Mouse (Mus musculus): ENCODE results near the gene Efcc1.

The Efcc1 gene

DNA sequence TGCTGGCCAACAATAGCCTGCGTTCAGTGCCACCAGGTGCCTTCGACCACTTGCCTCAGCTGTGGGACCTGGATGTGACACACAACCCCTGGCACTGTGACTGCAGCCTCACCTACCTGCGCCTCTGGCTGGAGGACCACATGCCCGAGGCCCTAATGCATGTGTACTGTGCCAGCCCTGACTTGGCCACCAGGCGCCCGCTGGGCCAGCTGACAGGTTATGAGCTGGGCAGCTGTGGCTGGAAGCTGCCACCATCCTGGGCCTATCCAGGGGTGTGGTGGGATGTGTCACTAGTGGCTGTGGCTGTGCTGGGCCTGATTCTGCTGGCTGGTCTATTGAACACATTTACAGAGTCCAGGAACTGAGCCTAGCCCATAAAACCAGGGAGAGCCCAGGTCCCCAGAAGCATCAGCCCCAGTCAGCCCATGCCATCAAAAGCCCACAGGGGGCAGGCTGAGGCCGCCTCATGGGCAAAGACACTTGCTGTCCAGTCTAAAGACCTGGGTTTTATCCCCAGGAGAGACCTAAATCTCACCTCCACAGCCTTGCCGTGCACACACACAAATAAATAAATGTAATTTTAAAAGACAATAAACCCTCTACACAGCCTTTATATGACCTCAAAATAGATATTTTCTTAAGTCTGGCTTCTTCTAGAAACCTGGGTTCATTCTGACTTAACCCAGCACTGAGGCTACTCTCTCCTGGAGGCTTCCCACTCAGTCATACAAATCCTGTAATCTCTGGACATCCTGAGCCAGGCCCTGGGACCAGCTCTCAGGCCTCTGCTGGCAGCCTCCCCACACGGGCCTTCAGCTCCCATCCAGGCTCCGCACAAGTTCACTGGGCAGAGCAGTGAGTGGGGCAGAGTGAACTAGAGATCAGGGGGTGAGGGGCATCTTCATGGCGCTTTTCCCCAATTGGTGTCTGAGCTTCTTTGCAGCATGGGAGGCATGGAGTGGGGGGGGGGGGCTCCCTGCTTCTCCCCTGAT is 48.8 kb downstream of the Efcc1 start:
- in situ Hi-C loops (cut with MboI, MseI) = no loop called here

DNA sequence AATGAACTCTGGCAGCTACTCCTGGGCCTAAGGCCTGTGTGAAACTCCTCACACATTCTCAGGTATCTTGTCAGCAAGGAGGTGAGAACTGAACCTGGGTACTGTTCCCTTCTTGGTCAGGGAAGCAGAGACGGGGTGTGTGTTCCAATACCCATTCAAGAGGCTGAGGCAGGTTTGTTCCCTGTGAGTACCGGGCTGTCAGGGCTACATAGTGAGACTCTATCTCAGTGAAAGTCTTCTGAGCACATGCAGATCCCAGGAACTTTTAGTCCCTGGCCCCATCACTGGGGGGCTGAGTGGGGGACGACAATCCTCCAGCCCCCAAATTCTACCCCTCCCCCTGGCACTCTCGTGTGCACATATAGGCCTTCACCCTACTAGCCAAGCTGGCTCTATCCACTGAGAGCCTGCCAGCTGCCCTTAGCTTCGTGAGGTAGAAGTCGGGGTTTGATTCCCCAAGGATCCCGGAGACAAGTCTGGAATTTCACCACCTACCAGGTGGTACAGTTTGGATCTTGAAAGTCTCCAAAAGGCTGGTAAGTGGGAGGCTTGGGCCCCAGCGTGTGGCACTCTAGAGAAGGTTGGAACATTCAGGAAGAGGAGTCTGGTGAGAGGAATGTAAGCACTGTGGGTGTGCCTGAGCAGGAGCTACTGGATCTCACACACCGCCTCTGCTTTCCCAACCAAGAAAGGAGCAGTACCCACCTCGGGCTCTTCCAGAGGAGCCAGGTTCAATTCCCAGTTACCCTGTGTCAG is 50.1 kb downstream of the Efcc1 start:
- in situ Hi-C loops (cut with MboI, MseI) = no loop called here

DNA sequence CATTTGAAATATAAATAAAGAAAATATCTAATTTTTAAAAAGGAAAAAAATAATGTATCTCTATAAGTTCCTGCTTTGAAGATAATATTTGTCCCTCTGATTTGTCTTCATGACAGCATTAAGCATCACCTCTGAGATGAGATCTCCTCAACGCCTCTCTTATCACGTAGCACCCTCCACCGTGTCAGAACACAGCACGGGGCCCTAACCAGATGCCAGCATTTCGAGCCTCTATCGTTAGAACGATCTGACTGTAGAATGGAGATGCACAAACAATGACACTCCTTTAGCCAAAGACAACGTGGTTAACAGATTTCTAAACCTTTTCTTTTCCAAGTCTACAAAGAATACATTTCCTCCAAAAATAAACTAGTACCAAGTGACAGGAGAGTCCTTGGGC is 53.4 kb downstream of the Efcc1 start:
- in situ Hi-C loops (cut with MboI, MseI) = no loop called here

DNA sequence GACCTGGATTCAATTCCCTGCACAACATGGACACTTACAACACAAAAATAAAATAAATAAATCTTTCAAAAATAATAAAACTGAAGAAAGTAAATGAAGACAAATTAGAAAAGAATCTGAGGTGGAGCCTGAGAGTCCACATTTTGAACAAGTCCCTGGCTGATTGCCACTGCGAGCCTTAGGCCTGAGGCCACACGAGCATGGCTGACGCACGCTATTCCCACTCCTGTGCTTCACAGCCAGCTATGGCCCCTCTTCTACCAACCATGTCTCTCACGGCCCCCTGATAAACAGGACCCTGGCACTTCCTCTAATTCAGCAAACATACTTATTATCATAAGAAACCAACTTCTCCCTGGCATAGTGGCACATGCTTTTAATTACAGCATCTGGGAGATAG is 56.0 kb downstream of the Efcc1 start:
- in situ Hi-C loops (cut with MboI, MseI) = no loop called here

DNA sequence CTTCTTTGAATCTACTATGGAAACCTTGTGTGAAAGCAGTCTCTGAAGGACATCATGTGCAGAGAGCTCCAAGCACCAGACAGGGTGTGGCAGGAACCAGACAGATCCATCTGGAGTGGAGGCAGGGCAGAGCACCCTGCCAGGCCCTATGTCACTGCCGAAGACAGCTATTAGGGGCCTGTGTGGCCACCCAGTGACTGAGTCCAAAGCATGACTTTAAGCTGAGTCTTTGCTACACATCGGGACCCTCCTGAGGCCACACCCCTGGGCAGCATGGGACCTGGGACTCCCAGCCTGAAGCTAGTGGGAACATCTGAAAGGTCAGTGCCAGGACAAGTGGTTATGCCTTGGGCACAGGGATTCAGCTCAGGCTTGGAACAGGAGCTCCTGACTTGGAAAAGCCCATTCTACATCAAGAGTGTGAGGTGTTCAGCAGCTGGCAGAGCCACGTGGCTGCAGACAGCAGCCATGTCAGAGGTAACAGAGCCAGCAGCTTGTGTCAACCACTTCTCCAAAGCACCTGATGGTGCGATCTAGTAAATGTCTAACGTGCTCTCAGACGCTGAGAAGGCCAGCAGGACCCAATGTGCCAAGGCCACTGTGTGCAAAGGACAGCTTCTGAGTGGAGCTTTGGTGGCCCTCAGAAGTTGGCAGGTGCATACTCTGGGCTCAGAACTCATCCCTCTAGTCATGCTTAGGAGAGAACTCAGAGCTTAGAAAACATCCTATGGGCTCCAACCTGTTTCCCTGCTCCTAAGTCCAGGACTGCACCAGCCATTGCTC is 56.6 kb downstream of the Efcc1 start:
- in situ Hi-C loops (cut with MboI, MseI) = no loop called here

DNA sequence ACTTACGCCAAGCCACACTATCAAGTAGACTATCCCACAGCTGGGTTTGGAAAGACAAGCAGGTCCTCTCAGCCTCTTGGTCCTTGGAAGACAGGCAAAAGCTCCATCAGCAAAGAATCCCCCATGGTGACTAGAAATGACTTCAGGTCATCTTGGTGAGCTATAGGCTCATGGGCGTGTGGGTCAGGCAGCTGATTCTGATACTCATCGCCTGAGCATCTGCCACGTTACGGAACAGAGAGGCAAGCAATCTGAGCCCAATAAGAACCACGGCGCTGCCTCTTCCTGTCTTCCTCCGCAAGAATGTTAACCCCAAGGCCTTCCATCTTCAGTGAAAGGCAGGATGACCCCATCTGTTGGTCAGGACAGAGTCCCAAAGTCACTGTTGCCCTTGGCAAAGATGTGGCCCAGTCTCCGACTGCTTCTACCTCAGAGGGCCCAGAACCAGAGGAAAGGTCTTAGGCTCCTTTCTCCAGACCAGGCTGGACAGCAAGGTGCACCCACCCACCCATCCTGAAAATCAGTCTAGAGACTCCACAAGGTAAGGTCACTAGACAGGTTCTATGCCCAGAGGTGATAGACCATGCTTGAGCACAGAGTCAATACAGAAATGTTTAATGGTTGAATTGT is 57.7 kb downstream of the Efcc1 start:
- in situ Hi-C loops (cut with MboI, MseI) = no loop called here

DNA sequence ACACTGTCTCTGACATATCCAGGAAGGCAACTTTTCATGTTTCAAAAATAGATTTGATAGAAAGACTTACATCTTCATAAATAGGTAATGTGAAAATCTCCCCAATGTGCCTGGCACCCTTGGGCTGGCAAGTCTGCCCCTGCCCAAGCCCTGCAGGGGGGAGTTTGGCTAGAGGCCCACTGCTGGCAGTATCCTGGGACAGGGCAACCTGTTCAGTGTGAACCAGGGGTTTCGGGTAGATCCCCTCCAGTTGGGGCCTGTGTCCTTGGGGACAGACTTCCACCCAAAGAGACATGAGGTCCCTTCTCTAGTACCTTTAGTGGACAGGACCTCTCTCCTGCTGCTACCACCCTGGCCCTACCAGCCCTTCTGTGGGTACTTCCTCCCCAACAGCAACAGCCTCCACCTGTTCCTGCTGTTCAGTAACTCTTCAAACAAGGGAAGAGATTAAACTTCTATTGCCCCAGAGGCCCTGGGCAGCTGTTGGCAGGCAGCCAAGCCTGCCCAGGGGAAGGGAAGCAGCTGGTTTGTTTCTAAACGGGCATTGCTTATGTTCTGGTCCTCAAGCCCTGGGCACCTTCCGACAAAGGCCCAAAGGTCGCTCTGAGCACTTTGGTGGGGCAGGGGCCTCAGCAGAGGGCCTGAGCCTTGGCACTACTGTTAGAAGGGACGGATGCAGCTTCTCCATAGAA is 58.4 kb downstream of the Efcc1 start:
- in situ Hi-C loops (cut with MboI, MseI) = no loop called here

DNA sequence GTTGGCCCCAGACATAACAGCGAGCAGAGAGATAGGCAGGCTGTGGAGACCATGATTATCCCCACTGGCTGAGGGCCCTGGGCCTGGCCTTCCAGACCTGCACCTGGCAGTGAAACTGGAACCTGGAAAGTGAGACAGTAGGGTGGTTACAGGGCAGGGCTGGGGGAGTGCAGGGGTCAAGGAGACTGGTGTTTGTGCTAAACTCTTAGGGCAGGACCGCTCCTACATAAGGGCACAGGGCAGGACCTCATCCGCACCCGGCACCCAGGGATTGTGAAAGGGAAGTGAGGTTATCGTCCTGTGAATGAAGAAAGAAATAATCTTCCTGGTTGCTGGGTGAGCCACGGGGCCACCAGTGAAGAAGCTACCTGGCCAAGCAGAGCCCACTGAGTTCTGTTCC is 59.1 kb downstream of the Efcc1 start:
- in situ Hi-C loops (cut with MboI, MseI) = no loop called here

DNA sequence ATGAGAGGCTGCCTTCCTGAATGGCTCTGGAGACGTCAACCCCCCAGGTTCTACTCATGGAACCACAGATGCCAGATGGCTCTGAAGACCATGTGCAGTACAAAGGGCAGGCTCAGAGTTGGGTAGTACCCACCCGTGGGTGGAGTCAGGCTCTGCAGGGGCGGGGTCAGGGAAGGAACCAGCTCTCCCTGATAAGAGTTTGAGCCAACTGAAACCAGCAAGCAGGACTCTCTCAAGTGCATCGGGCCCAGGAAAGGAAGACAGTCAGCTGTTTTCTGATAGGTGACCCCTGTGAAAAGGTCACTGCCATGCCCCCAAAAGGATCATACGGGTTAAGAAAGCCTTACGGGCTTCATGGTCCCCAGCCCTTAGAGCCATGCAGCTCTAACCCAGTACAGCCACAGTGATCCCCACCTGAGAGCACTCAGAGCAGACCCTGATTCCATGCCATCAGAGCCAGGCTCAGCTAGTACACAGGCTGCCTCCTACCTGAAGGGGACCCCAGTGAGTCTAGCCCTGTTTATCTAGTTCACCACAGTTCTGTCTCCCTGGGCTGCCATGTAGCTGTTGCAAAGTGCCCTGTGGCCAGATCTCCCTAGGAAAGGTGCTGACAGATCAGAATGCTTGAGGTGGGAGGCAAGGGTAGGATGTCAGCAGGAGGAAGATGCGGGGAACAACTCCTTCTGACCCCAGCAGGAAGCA is 60.3 kb downstream of the Efcc1 start:
- in situ Hi-C loops (cut with MboI, MseI) = no loop called here

DNA sequence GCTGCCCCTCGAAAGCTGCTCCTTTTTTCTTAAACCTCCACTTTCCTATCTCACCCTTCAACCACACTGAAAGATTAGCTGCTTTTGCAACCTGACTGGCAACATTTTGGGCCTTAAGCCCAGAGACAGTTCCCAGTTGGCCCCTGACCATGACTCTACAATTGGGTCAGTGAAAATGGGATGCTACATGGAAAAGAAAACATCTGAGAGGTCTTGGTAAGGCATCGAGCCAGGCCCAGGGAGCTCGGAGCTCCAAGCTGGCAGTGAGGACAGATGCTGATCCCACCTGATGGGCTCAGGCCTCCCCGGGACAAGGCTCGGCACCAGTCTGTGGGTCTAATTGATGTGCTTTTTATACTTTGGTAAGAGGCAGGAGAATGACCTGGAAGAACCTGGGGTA is 61.2 kb downstream of the Efcc1 start:
- in situ Hi-C loops (cut with MboI, MseI) = no loop called here

DNA sequence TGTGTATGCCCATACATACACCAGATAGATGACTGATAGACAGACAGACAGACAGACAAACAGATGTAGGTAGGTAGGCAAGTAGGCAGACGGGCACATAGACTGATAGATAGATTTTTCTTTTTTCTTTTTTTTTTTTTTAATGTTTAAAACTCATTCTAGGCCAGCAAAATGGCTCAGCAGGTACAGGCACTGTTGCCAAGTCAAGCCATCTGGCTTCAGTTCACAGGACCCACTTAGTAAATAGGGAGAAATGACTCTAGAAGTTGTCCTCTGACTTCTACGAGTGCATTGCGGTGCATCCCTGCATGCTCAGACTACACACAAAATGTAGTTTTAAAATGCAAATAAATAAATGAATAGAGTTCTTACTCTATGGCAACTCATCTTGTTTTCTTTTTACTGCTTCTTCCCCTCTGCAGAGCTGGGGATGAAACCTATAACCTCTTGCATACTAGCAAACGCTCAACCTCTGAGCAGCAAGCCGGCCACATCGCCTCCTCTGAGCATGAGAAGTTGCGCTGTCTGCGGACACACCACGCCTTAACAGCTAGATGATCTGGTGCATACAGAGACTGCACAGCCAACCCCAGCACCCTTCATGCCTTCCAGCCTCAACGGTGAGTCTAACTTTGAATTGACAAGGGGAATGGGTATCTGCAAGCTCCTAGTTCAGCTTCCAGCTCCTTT is 63.3 kb downstream of the Efcc1 start:
- in situ Hi-C loops (cut with MboI, MseI) = no loop called here

DNA sequence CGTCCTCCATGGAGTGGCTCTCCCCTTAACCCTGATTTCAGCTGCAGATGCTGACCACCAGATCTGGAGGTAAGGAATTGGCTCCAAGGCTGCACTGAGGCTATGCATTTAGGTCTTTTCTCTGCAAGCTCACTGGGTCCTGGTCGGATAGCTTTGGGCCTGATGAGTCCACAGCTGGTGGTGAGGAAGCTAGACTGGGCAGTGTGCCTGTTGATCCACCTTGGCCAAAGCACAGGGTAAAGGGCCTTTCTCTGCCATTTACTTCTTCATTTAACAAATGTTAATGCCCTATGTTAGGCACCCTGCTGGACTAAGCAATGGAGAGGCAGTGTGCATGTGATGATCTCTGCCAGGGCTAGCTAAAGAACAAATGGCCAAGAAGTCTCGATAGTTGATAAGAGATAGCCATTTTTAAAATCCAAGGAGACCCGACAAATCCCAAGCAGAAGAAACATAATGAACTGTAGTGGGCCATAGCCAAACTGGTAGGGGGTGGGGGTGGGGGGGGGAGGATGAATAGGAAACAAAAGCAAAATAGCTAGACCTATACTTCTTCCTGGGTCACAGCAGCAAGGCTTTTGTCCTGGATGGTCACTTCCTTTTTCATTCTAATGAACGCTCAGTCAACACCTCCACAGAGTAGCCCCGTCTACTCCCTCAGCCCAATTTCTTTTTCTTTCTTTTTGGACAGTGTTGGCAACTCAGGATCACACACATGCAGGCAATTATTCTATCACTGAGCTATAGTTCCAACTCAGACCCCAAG is 64.9 kb downstream of the Efcc1 start:
- in situ Hi-C loops (cut with MboI, MseI) = no loop called here

DNA sequence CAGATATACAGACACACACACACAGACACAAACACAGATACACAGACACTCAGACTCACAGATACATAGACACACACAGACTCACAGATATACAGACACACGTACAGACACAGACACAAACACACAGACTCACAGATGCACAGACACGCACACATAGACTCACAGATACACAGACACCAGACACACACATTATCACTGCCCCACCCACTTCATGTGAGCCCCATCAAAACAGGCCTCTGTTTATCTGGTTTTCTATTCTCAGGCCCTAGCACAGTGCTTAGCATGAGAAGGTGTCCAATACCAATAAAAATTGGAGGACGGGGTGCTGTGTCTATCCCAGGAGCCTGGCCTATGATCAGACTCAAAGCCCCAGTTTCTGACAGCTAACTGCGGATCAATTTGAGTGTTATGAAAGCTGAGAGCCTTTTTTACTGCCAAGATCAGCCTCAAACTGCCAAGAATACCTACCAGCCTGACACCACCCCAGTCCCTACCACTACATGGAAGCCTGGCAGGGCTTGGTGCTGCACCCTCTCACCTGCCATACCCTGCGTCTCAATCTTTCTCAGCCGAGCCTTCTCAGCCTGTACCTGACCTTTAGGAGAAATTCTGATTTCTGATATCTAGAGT is 65.7 kb downstream of the Efcc1 start:
- in situ Hi-C loops (cut with MboI, MseI) = no loop called here

DNA sequence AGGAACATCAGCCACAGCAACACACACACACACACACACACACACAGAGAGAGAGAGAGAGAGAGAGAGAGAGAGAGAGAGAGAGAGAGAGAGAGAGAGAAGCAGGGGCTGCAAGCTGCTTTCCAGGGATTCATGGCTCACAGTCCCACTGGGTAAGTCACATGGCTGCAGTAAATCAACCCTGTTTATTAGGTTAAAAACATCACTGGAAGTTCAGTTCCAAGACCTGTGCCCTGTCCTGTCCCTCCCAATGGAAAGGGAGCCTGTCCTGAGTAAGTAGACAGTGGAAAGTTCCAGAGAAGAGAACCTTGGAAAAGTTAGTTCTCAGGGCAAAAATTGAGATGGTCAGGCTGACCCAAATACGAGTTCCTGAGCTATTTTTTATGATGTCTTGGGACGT is 66.7 kb downstream of the Efcc1 start:
- in situ Hi-C loops (cut with MboI, MseI) = no loop called here

DNA sequence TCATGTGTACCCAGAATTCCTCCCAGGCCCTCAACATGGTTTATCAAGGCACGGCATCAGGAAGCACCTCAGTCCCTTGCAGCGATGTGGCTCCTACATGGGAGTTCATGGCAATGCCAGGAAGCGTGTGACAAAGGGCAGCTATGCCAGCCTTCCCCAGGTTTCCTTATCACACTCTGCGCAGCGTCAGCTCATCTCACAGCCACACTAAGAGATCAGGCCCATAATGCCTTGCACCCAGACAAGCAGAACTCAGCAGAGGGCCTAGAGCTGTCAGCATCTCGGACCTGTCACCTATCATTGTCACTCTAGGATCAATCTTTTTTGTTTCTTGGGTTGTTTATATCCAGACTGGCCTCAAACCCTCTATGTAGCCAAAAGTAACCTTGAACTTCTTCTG is 68.9 kb downstream of the Efcc1 start:
- in situ Hi-C loops (cut with MboI, MseI) = no loop called here

DNA sequence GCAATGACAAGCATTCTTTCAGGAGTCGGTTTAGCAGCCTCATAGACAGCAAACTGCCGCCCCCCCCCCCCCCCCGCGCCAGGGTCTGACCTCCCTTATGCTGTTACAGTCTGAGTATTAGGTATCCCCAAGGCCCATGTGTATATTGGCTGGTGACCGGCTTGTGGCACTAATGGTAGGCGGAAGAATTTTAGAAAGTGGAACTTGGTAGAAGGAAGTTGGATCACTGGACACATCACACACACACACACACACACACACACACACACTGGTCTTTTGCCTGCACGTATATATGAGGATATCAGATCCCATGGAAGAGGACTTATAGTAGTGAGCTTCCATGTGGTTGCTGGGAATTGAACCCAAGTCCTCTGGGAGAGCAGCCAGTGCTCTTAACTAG is 71.8 kb downstream of the Efcc1 start:
- in situ Hi-C loops (cut with MboI, MseI) = no loop called here

DNA sequence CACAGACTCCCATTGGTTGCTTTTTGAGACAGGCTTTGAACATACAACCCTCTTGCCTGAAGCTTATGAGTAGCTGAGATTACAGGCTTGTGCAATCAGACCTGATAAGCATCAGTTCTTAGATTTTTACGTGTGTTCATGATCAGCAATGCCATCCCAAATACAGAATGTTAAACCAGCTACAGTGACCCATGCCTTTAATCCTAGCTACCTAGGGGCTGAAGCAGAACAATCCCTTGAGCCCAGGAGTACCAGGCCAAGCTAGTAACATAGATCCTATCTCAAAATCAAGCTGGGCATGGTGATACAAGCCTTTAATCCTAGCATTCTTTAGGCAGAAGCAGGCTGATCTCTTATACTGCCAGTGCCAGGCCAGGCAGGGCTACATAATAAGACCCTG is 73.4 kb downstream of the Efcc1 start:
- in situ Hi-C loops (cut with MboI, MseI) = no loop called here

DNA sequence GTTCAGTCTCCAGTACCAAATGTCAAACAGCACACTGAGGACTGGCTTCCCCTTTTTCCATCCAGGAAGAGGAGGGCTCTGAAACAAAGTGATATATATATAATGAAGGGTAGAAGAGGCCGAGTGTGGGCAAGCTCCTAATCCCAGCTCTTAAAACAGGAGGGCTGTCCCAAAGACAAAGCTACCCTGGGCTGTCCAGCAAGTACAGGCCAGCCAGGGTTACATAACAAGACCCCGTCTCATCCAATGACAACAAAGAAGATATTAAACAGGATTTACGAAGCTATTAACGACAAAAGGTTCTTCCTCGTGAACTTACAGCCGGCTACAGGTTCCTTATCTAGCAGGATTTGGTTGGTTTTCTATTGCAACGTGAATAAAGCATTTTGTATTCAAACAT is 74.2 kb downstream of the Efcc1 start:
- in situ Hi-C loops (cut with MboI, MseI) = no loop called here

DNA sequence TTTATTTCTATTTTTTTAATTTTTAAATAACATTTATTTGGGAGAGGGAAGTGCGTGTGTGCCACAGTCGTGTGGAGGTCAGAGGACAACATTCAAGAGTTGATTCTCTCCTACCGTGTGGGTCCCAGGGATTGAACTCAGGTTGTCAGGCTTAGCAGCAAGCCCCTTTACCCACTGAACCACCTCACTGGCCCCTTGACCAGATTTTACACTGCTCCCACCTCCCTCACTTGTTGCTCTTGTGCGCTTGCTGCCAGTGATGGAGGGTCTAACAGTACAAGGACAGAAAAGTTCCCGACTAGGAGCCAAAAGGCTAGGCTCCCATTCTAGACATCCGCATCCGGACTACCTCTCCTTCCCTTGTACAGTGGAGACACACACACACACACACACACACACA is 74.8 kb downstream of the Efcc1 start:
- in situ Hi-C loops (cut with MboI, MseI) = no loop called here
